11 mouse cellular contexts compared by ENCODE assay signal in the genomic region with DNA sequence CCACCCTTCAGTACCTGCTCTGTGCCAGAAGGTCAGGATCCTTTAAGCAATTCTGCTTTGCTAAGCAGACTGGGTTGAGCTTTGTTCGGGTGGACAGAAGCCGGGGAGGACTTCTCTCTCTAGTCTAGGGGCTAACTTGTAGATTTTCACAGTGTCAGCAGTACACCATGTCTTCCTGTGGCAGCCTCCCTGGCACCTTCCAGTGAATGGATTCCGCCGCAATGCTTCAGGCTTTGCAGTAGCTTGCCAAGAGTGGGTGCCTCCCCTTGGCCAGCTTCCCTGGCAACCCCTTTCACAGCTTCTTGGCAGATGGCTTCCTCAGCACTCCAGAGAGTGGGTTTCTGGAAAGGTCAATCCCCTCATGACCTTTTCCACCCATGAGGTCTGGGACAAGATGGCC. TPM values are rescaled to one million over a fixed set of nuclear protein-coding genes. Genes with fewer than 3 reads are reported as not detected.
DNase-seq lines count a peak whose midpoint lies in the region; ATAC-seq and TF ChIP-seq lines count a peak whose summit lies in the region.
"Had no signal": no experiment of that assay in that cellular context is flagged by ENCODE, and none has a peak within 500 bp of the region (broad histone marks: within the 10 kb centered on the region; RNA-seq: fewer than 3 reads in every experiment).

No protein-coding gene starts in this region.

- no peaks in the 10 kb centered on the region for H3K9me3 ChIP-seq in hindbrain, embryonic 15.5 days
- H3K9me3 ChIP-seq: heart, embryonic 13.5 days; liver, embryonic 15.5 days had no signal

- no peaks in the 10 kb centered on the region for H3K36me3 ChIP-seq in hindbrain, embryonic 15.5 days
- H3K36me3 ChIP-seq: heart, embryonic 13.5 days; liver, embryonic 15.5 days had no signal

- WGBS in lung, adult 2 months = 34% methylated on average over 4 of the region's 4 CpGs
- 53% methylated on average over 4 of the region's 4 CpGs for whole genome bisulfite sequencing in hindbrain, embryonic 15.5 days

- no peak for TF ChIP-seq CTCF in lung, adult 2 months (IDR thresholded peaks at IDR 0.05; ENCODE audit: insufficient read depth, low read length)

- no peaks in the 10 kb centered on the region for H3K27me3 ChIP-seq in hindbrain, embryonic 15.5 days
- H3K27me3 ChIP-seq: heart, embryonic 13.5 days; liver, embryonic 15.5 days had no signal

- no peak for ATAC-seq in cerebellum, adult (ENCODE audit: insufficient number of reproducible peaks, low FRiP score, low TSS enrichment)
- peak; percentile 64 for ATAC-seq in hindbrain, embryonic 15.5 days (ENCODE audit: low FRiP score, low read depth)
- ATAC-seq in megakaryocyte-erythroid progenitor cell, adult 5-6 weeks (replicated peaks; ENCODE audit: low FRiP score, low TSS enrichment, poor library complexity, severe bottlenecking) = no peak

- TF ChIP-seq POLR2A in lung, adult 2 months (IDR thresholded peaks at IDR 0.05; ENCODE audit: borderline replicate concordance, extremely low read depth, low read depth, low read length) = no peak

- H3K9ac ChIP-seq in hindbrain, embryonic 15.5 days = no peak overlapping the region
- H3K9ac ChIP-seq: heart, embryonic 13.5 days; liver, embryonic 15.5 days had no signal

- H3K27ac ChIP-seq in hindbrain, embryonic 15.5 days (replicated peaks) = no peak overlapping the region
- H3K27ac ChIP-seq: heart, embryonic 13.5 days; liver, embryonic 15.5 days had no signal

- DNase-seq in cerebellum, adult 11 months = peak; percentile 14
- peak; percentile 60 to 66 for DNase-seq in lung, adult 18-20 months
- DNase-seq in lung, adult 2 months = no peak
- DNase-seq in lung, postnatal 25 days (ENCODE audit: low spot score) = peak; percentile 46
- DNase-seq in embryo, embryonic 10 days (ENCODE audit: low spot score) = no peak

- H3K4me2 ChIP-seq in hindbrain, embryonic 15.5 days = no peak overlapping the region
- H3K4me2 ChIP-seq: heart, embryonic 13.5 days; liver, embryonic 15.5 days had no signal

- H3K4me3 ChIP-seq in lung, adult 2 months (replicated peaks; ENCODE audit: extremely low read depth, low read depth, low read length) = no peak overlapping the region
- H3K4me3 ChIP-seq in hindbrain, embryonic 15.5 days = no peak overlapping the region
- H3K4me3 ChIP-seq: heart, embryonic 13.5 days; liver, embryonic 15.5 days had no signal

- no peaks in the 10 kb centered on the region; the same call in 1 of the 2 replicates for H3K4me1 ChIP-seq in lung, adult 2 months (ENCODE audit: control insufficient read depth, insufficient read depth, low read length)
- H3K4me1 ChIP-seq in hindbrain, embryonic 15.5 days (replicated peaks) = peaks cover 19% of the 10 kb centered on the region

RNA-seq across cellular contexts. Expression of gene Slc22a16, which starts 50.5 kb away (rescaled TPM):
- not detected in 2 replicates for polyA plus RNA-seq in lung, adult 2 months (2012; rRNA removed)
- not detected in 2 replicates for polyA plus RNA-seq in hindbrain, embryonic 15.5 days (2015; fragmentation: Nextera tagmentation; extraction: Ambion mirVana)
- not detected in 2 replicates for total RNA-seq in megakaryocyte-erythroid progenitor cell, adult 5-6 weeks (2014; fragmentation: Nextera tagmentation)
- total RNA-seq in megakaryocyte-erythroid progenitor cell, adult 5-6 weeks (2017) = not detected in 2 replicates
- polyA plus RNA-seq: heart, embryonic 13.5 days; liver, embryonic 15.5 days; small intestine, adult 2 months had no signal

Comparison
In these comparisons a context has a peak if more than half of its experiments do, and no peak if none do; other contexts are left out.
1. DNase-seq: peak in cerebellum, adult 11 months (single experiment), lung, adult 18-20 months (2 of 2) and lung, postnatal 25 days (single experiment); none in lung, adult 2 months (single experiment) and embryo, embryonic 10 days (single experiment).